Mouse (Mus musculus): Measurements from ENCODE around the gene Rnf185. TPM values are rescaled to one million over a fixed set of nuclear protein-coding genes. Genes with fewer than 3 reads are reported as not detected.

The Rnf185 gene
- polyA plus RNA-seq, 1 experiment from 2014 or later = 33.9 TPM

- H3K27ac ChIP-seq (ENCODE audit: low read depth) = no peak overlapping the region
- H3K4me1 ChIP-seq (replicated peaks; ENCODE audit: control insufficient read depth, insufficient read depth, low read length) = peaks cover 15% of the 10 kb centered on the region; the same call in 1 of the 2 replicates
- no peak overlapping the region for H3K4me3 ChIP-seq (ENCODE audit: low read depth, low read length)
- 74% methylated on average over 3 of the region's 3 CpGs for WGBS
- H3K27me3 ChIP-seq (replicated peaks; ENCODE audit: control insufficient read depth, insufficient read depth, low read length) = no peaks in the 10 kb centered on the region
- DNase-seq (ENCODE audit: low spot score) (no peak), ATAC-seq (replicated peaks; ENCODE audit: low FRiP score, low TSS enrichment, low read depth) (no peak)
- H3K4me2 ChIP-seq (ENCODE audit: low read length) = no peak overlapping the region
- H3K9me3 ChIP-seq (ENCODE audit: control insufficient read depth, low read length) = no peaks in the 10 kb centered on the region
- H3K36me3 ChIP-seq (ENCODE audit: control insufficient read depth, insufficient read depth, low read length) = peaks cover 14% of the 10 kb centered on the region; the same call in 1 of the 2 replicates
- no peak overlapping the region for H3K9ac ChIP-seq (ENCODE audit: low read length)
These were observed 56.1 kb downstream of the Rnf185 start for GRCm38 (mm10) chr11:3396091-3396490.

- Histone ChIP-seq H3K4me3 (ENCODE audit: low read depth, low read length) (no peak overlapping the region), H3K9me3 (ENCODE audit: control insufficient read depth, low read length) (no peaks in the 10 kb centered on the region), H3K9ac (ENCODE audit: low read length) (no peak overlapping the region), H3K4me1 (replicated peaks; ENCODE audit: control insufficient read depth, insufficient read depth, low read length) (peaks cover 15% of the 10 kb centered on the region; the same call in 1 of the 2 replicates), H3K27ac (ENCODE audit: low read depth) (no peak overlapping the region), H3K36me3 (ENCODE audit: control insufficient read depth, insufficient read depth, low read length) (peaks cover 14% of the 10 kb centered on the region; the same call in 1 of the 2 replicates), H3K4me2 (ENCODE audit: low read length) (no peak overlapping the region), H3K27me3 (replicated peaks; ENCODE audit: control insufficient read depth, insufficient read depth, low read length) (no peaks in the 10 kb centered on the region)
- 75% methylated on average over 5 of the region's 5 CpGs for WGBS
- ATAC-seq (replicated peaks; ENCODE audit: low FRiP score, low TSS enrichment, low read depth) (no peak), DNase-seq (ENCODE audit: low spot score) (no peak)
These were observed 57.6 kb downstream of the Rnf185 start for GRCm38 (mm10) chr11:3394520-3394919.

DNA sequence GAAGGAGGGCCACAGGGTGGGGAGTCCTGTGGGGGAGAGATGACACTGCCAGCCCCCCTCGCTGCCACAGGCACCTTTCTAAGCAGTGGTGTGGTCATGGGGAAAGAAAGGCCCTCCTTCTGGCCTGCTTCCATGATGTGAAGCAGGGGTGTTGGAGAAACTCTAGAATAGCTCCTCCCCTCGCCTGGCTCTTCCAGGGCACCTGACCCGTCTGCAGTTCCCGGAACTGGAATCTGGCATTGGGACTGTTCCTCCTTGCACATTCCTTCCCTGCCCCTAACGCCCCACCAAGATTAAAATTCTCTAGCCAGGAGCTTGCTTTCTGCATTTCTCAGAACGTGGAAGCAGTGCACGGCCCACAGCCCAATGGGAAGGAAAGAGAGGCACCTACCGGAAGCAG, 59.6 kb downstream of the Rnf185 start:
- H3K4me1 ChIP-seq (replicated peaks; ENCODE audit: control insufficient read depth, insufficient read depth, low read length) = peaks cover 8% of the 10 kb centered on the region; the same call in 1 of the 2 replicates
- no peak overlapping the region for H3K27ac ChIP-seq (ENCODE audit: low read depth)
- H3K4me3 ChIP-seq (ENCODE audit: low read depth, low read length) = no peak overlapping the region
- no peaks in the 10 kb centered on the region for H3K27me3 ChIP-seq (replicated peaks; ENCODE audit: control insufficient read depth, insufficient read depth, low read length)
- H3K4me2 ChIP-seq (ENCODE audit: low read length) = no peak overlapping the region
- H3K9ac ChIP-seq (ENCODE audit: low read length) = no peak overlapping the region
- H3K36me3 ChIP-seq (ENCODE audit: control insufficient read depth, insufficient read depth, low read length) = peaks cover 14% of the 10 kb centered on the region; the same call in 1 of the 2 replicates
- WGBS = 71% methylated on average over 8 of the region's 8 CpGs
- no peak for ATAC-seq (replicated peaks; ENCODE audit: low FRiP score, low TSS enrichment, low read depth)
- H3K9me3 ChIP-seq (ENCODE audit: control insufficient read depth, low read length) = no peaks in the 10 kb centered on the region
- DNase-seq (ENCODE audit: low spot score) = no peak

DNA sequence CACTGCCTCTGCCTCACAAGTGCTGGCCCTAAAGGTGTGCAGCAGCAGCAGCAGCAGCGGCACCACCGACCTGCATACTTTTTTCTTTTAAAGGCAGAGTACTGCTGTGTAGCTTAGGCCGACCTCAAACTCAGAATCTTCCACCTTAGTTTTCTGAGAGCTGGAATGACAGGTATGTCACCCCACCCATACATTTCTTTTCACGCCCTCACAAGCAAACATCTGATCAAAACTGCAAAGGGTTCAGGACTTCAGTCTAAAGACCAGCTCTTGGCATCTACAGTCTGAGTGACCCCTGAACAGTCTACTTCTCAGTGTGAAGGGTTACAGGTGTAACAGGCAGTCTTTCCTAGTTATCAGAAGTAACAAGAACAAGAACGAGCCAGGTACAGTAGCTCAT, 61.4 kb downstream of the Rnf185 start:
- DNase-seq (ENCODE audit: low spot score) = no peak
- no peaks in the 10 kb centered on the region for H3K9me3 ChIP-seq (ENCODE audit: control insufficient read depth, low read length)
- H3K9ac ChIP-seq (ENCODE audit: low read length) = no peak overlapping the region
- peaks cover 12% of the 10 kb centered on the region; the same call in 1 of the 2 replicates for H3K36me3 ChIP-seq (ENCODE audit: control insufficient read depth, insufficient read depth, low read length)
- no peaks in the 10 kb centered on the region for H3K27me3 ChIP-seq (replicated peaks; ENCODE audit: control insufficient read depth, insufficient read depth, low read length)
- ATAC-seq (replicated peaks; ENCODE audit: low FRiP score, low TSS enrichment, low read depth) = no peak
- no peaks in the 10 kb centered on the region for H3K4me1 ChIP-seq (replicated peaks; ENCODE audit: control insufficient read depth, insufficient read depth, low read length)
- WGBS = 69% methylated on average over 5 of the region's 5 CpGs
- H3K4me3 ChIP-seq (ENCODE audit: low read depth, low read length) = no peak overlapping the region
- H3K27ac ChIP-seq (ENCODE audit: low read depth) = no peak overlapping the region
- no peak overlapping the region for H3K4me2 ChIP-seq (ENCODE audit: low read length)

- 72% methylated on average over 5 of the region's 5 CpGs for WGBS
- no peaks in the 10 kb centered on the region for H3K27me3 ChIP-seq (replicated peaks; ENCODE audit: control insufficient read depth, insufficient read depth, low read length)
- H3K9me3 ChIP-seq (ENCODE audit: control insufficient read depth, low read length) = no peaks in the 10 kb centered on the region
- ATAC-seq (replicated peaks; ENCODE audit: low FRiP score, low TSS enrichment, low read depth) (no peak), DNase-seq (ENCODE audit: low spot score) (no peak)
- H3K9ac ChIP-seq (ENCODE audit: low read length) = no peak overlapping the region
- H3K4me1 ChIP-seq (replicated peaks; ENCODE audit: control insufficient read depth, insufficient read depth, low read length) = no peaks in the 10 kb centered on the region
- peaks cover 10% of the 10 kb centered on the region; the same call in 1 of the 2 replicates for H3K36me3 ChIP-seq (ENCODE audit: control insufficient read depth, insufficient read depth, low read length)
- H3K4me3 ChIP-seq (ENCODE audit: low read depth, low read length) = no peak overlapping the region
- H3K27ac ChIP-seq (ENCODE audit: low read depth) = no peak overlapping the region
- no peak overlapping the region for H3K4me2 ChIP-seq (ENCODE audit: low read length)
These were observed 62.2 kb downstream of the Rnf185 start for GRCm38 (mm10) chr11:3389996-3390395.

GRCm38 (mm10) chr11:3387482-3388196, 64.5 kb downstream of the Rnf185 start:
- Histone ChIP-seq H3K4me1 (replicated peaks; ENCODE audit: control insufficient read depth, insufficient read depth, low read length) (no peaks in the 10 kb centered on the region), H3K27ac (ENCODE audit: low read depth) (no peak overlapping the region), H3K4me2 (ENCODE audit: low read length) (no peak overlapping the region), H3K9ac (ENCODE audit: low read length) (no peak overlapping the region), H3K27me3 (replicated peaks; ENCODE audit: control insufficient read depth, insufficient read depth, low read length) (no peaks in the 10 kb centered on the region), H3K4me3 (ENCODE audit: low read depth, low read length) (no peak overlapping the region), H3K36me3 (ENCODE audit: control insufficient read depth, insufficient read depth, low read length) (peaks cover 18% of the 10 kb centered on the region; the same call in 1 of the 2 replicates), H3K9me3 (ENCODE audit: control insufficient read depth, low read length) (no peaks in the 10 kb centered on the region)
- WGBS = 71% methylated on average over 6 of the region's 6 CpGs
- ATAC-seq (replicated peaks; ENCODE audit: low FRiP score, low TSS enrichment, low read depth) = peak; percentile 32; the same call in 1 of the 2 replicates
- DNase-seq (ENCODE audit: low spot score) = peak; percentile 57

DNA sequence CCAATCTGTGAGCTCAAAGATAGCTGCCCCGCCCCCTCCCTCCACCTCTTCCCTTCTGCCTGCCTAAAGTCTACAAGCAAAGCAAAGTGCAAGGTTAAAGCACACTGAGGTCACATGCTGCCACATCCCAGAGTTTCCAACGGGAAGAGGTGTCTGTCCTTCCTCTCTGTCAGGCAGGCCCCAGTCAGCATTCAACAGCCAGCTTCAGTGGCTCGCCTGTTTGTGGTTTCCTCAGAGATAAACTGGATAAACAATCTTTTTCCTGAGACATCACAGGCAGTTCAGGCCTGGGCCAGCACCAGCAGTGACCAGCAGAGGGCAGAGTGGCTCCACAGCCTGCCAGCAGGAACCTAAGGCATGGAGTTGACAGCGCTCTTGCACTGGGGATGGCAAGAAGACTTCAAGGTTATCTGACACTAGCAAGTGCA, 65.2 kb downstream of the Rnf185 start:
- Histone ChIP-seq H3K4me3 (ENCODE audit: low read depth, low read length) (no peak overlapping the region), H3K27me3 (replicated peaks; ENCODE audit: control insufficient read depth, insufficient read depth, low read length) (no peaks in the 10 kb centered on the region), H3K9ac (ENCODE audit: low read length) (no peak overlapping the region), H3K9me3 (ENCODE audit: control insufficient read depth, low read length) (no peaks in the 10 kb centered on the region), H3K4me1 (replicated peaks; ENCODE audit: control insufficient read depth, insufficient read depth, low read length) (no peaks in the 10 kb centered on the region), H3K36me3 (ENCODE audit: control insufficient read depth, insufficient read depth, low read length) (peaks cover 17% of the 10 kb centered on the region; the same call in 1 of the 2 replicates), H3K27ac (ENCODE audit: low read depth) (no peak overlapping the region), H3K4me2 (ENCODE audit: low read length) (no peak overlapping the region)
- ATAC-seq (replicated peaks; ENCODE audit: low FRiP score, low TSS enrichment, low read depth) = peak; percentile 80
- peak; percentile 94 for DNase-seq (ENCODE audit: low spot score)
- 20% methylated on average over 4 of the region's 4 CpGs for WGBS

DNA sequence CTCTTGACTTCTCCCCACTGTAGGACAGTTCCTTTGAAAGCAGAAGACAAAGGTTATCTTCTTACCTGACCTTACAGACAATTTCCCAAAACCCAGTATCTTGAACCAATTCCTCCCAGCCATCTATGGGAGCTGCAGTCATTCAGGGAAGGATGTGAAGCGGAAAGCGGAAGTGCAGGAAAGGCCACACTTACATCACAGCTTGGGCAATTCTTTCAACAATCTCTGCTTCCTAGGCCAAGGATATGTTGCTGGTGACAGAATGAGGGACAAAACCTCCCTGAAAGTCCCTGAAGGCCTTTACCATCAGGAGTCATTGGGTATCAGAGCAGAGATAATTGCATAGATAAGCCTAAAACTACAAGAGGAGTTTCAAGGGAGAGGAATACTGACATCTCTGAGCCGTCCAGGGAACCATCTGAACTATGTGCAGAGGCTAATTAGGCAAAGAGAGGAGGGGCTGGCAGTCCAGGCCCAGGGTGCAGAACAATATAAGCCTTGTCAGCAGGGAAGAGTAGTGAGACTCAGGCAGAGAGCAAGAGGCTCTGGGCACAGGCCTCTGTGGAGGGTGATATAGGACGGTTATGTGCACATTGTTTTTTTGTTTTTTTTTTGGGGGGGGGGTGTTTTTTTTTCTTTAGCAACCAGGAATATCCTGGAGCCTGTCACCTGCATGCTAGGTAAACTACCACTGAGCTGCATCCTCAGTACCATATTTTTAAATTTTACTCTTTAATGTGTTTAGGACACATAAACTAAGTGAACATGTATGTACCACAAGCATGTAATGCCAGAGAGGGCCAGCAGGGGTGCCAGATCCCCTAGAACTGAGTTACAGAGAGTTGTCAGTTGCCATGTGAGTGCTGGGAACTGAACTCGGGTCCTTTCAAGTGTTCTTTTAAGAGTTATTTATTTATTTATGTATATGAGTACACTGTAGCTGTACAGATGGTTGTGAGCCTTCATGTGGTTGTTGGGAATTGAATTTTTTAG, 69.3 kb downstream of the Rnf185 start:
- DNase-seq (ENCODE audit: low spot score) (no peak), ATAC-seq (replicated peaks; ENCODE audit: low FRiP score, low TSS enrichment, low read depth) (no peak)
- WGBS = 80% methylated on average over 5 of the region's 5 CpGs
- Histone ChIP-seq H3K4me2 (ENCODE audit: low read length) (no peak overlapping the region), H3K27ac (ENCODE audit: low read depth) (no peak overlapping the region), H3K9ac (ENCODE audit: low read length) (no peak overlapping the region), H3K4me1 (replicated peaks; ENCODE audit: control insufficient read depth, insufficient read depth, low read length) (no peaks in the 10 kb centered on the region), H3K27me3 (replicated peaks; ENCODE audit: control insufficient read depth, insufficient read depth, low read length) (no peaks in the 10 kb centered on the region), H3K9me3 (ENCODE audit: control insufficient read depth, low read length) (no peaks in the 10 kb centered on the region), H3K36me3 (ENCODE audit: control insufficient read depth, insufficient read depth, low read length) (0 out of 2 replicates have a peak, but pooled peaks cover 17% of the 10 kb centered on the region), H3K4me3 (ENCODE audit: low read depth, low read length) (no peak overlapping the region)

Data from intestine, embryonic 14.5 days (tissue).